Mouse (Mus musculus) bone marrow macrophage, adult 2 months (primary cell): ENCODE data around the gene Mybph.

Experiments used
- CTCF ChIP-seq: IDR thresholded peaks from 2 replicates; pipeline ENCODE4 v1.5.1; 2012; ENCODE audit warnings: low read depth, mild to moderate bottlenecking, low read length, moderate library complexity
- POLR2A ChIP-seq: IDR thresholded peaks from 2 replicates; pipeline ENCODE4 v1.6.1; 2012; ENCODE audit warnings: mild to moderate bottlenecking, low read depth, low read length, borderline replicate concordance

GRCm38 (mm10) chr1:134154655-134155054 is 38.6 kb upstream of the Mybph start:
- TF ChIP-seq CTCF (no peak), POLR2A (no peak)
